Mouse (Mus musculus) lung, adult 2 months (tissue): Measurements from ENCODE around the gene Styk1.

Experiments used
- CTCF ChIP-seq: fragments of 200-500 bp; IDR thresholded peaks from 2 replicates; pipeline ENCODE4 v1.5.1; 2011; ENCODE audit warnings: mild to moderate bottlenecking, low read length, control low read depth; ENCODE audit not compliant: insufficient read depth
- POLR2A ChIP-seq: fragments of 200-500 bp; IDR thresholded peaks from 2 replicates; pipeline ENCODE4 v1.6.1; 2011; ENCODE audit warnings: low read depth, mild to moderate bottlenecking, control low read depth, low read length, borderline replicate concordance; ENCODE audit errors: extremely low read depth

DNA sequence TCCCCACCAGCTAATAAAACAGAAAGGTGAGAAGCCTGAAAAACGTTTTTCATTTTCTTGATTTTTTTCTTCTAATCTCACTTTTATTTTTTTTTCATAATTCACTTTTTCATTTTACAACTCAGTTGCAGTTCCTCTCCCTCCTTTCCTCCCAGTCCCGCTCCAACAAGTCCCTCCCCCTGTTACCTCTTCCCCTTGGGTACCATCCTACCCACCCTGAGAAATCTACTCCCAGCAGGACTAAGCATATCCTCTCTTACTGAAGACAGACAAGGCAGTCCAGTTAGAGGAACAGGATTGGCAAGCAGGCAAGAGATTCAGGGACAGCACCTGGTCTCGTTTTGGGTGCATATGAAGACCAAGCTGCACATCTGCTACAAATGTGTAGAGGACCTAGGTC is 90.6 kb downstream of the Styk1 start:
- TF ChIP-seq POLR2A (no peak), CTCF (no peak)
